Mouse (Mus musculus): Measurements from ENCODE around the gene Fbxo33. TPM values are rescaled to one million over a fixed set of nuclear protein-coding genes. Genes with fewer than 3 reads are reported as not detected.

Gene Fbxo33
- polyA plus RNA-seq, 1 experiment from 2014 or later = 5.8 TPM

Small RNA genes within 50 kb of the gene (microRNA-seq; reads per million reads assigned to microRNA genes)
- gene Gm27284 (ENCODE audit: borderline number of aligned reads) = not detected

Other genes with a start within 250 kb of the Fbxo33 start
- 77.8 and 103 TPM in 2 replicates for gene Sec23a, start 207.7 kb downstream of the Fbxo33 start, polyA plus RNA-seq (2014; fragmentation: Nextera tagmentation; extraction: Ambion mirVana)
- gene Gemin2, start 206.3 kb downstream of the Fbxo33 start, polyA plus RNA-seq (2014; fragmentation: Nextera tagmentation; extraction: Ambion mirVana) = 23.2 and 25.4 TPM in 2 replicates
- 62.5 and 64.2 TPM in 2 replicates for gene Trappc6b, start 158.3 kb downstream of the Fbxo33 start, polyA plus RNA-seq (2014; fragmentation: Nextera tagmentation; extraction: Ambion mirVana)
- 68.5 and 74.1 TPM in 2 replicates for gene Pnn, start 152.8 kb downstream of the Fbxo33 start, polyA plus RNA-seq (2014; fragmentation: Nextera tagmentation; extraction: Ambion mirVana)
- 41.3 and 43.1 TPM in 2 replicates for gene Mia2, start 123.9 kb downstream of the Fbxo33 start, polyA plus RNA-seq (2014; fragmentation: Nextera tagmentation; extraction: Ambion mirVana)

All from heart, embryonic 11.5 days (tissue).